Mouse (Mus musculus) G1E (cell line): ENCODE measurements at regions not wholly inside any gene's neighbourhood (a gene's known extent, or its start where the extent isn't known, plus 50 kb on each side); places are given as distances from the start of the nearest gene placed in this dataset.

Experiments used
- CTCF ChIP-seq: IDR thresholded peaks from 2 replicates; pipeline ENCODE4 v1.5.1; 2012; ENCODE audit warnings: low read depth, low read length, inconsistent platforms, mixed read lengths
- GATA1 ChIP-seq: IDR thresholded peaks from 2 replicates; pipeline ENCODE4 v1.6.1; 2012; ENCODE audit warnings: borderline replicate concordance, low read length, inconsistent platforms, mixed read lengths
- GATA2 ChIP-seq: IDR thresholded peaks from 2 replicates; pipeline ENCODE4 v1.6.1; 2012; ENCODE audit warnings: low read depth, low read length, inconsistent platforms, borderline replicate concordance
- POLR2AphosphoS5 ChIP-seq: IDR thresholded peaks from 2 replicates; pipeline ENCODE4 v1.6.1; 2012; ENCODE audit warnings: low read depth, low read length, inconsistent platforms; ENCODE audit not compliant: insufficient replicate concordance
- TAL1 ChIP-seq: conservative IDR thresholded peaks from 2 replicates; pipeline ENCODE4 v1.6.1; 2012; ENCODE audit warnings: low read depth, low read length, inconsistent platforms, mixed read lengths

DNA sequence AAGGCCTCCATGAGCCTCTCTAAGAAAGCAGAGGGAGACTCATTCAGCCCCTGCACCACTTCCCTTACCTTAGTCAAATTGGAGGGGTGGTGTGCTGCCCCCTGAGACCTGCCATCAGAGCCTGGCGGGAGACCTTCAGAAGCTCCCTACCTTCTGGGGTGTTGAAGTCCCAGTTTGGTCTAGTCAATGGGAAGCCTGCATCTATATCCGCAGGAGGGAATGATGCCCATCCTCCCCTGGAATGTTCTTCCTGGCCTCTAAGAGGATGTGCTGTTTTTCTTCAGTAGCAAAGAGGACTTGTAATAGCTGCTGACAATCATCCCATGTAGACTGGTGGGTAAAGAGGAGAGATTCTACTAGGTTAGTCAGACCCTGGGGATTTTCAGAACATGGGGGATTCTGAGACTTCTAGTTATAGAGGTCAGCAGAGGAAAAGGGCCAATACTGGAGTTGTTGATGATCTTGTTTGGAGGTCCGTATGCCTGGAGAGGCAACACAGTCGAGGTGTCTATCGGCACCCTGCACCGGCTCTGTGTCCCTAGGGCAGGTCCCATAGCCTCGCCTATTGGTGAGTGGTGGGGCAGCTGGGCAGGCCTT, 321.0 kb upstream of the Meis1 start:
- no peak for TF ChIP-seq POLR2AphosphoS5
- no peak for TF ChIP-seq CTCF
- no peak for TF ChIP-seq TAL1
- TF ChIP-seq GATA1 = no peak
- TF ChIP-seq GATA2 = no peak
